22 mouse cellular contexts compared by ENCODE assay signal in genomic region chr4:135057286-135057685, GRCm38 (mm10).
DNase-seq lines count a peak whose midpoint lies in the region; ATAC-seq lines count a peak whose summit lies in the region.
"Had no signal": no experiment of that assay in that cellular context is flagged by ENCODE, and none has a peak within 500 bp of the region (broad histone marks: within the 10 kb centered on the region; RNA-seq: fewer than 3 reads in every experiment).

No protein-coding gene starts in this region.

- peak; percentile 53 for DNase-seq in gastrocnemius, adult 18-20 months (ENCODE audit: low spot score)
- no peak for DNase-seq in gastrocnemius, postnatal 14 days
- peak; percentile 17 to 31 for DNase-seq in gastrocnemius, adult 8-10 months (ENCODE audit: low spot score in 2 of 2)
- no peak for DNase-seq in gastrocnemius, postnatal 4 days (ENCODE audit: low spot score in 2 of 2)
- DNase-seq: adrenal gland, adult 8-10 months; adrenal gland, postnatal 36 days; B cell, adult 2 months; cerebellum, adult 11-12 months; cerebellum, adult 2 months; cerebellum, adult 9-10 months; cerebellum, postnatal 10 days; cerebellum, postnatal 25 days had no signal

- H3K4me3 ChIP-seq in megakaryocyte, embryonic 14.5 days (replicated peaks): peak overlapping the region; percentile 21
- H3K4me3 ChIP-seq: embryonic facial prominence, embryonic 10.5 days; embryonic facial prominence, embryonic 12.5 days; forebrain, embryonic 13.5 days; forebrain, embryonic 15.5 days had no signal

- H3K36me3 ChIP-seq in megakaryocyte, embryonic 14.5 days (replicated peaks; ENCODE audit: low read length): peaks cover 16% of the 10 kb centered on the region
- H3K36me3 ChIP-seq: embryonic facial prominence, embryonic 10.5 days; embryonic facial prominence, embryonic 12.5 days; forebrain, embryonic 15.5 days; G1E had no signal

- peaks cover 92% of the 10 kb centered on the region for H3K4me1 ChIP-seq in megakaryocyte, embryonic 14.5 days
- H3K4me1 ChIP-seq: embryonic facial prominence, embryonic 12.5 days; forebrain, embryonic 13.5 days; forebrain, embryonic 15.5 days had no signal

- no peak for ATAC-seq in megakaryocyte, adult 5-6 weeks (ENCODE audit: poor library complexity, severe bottlenecking)
- ATAC-seq: activated CD4-positive, CD25-positive, alpha-beta regulatory T cell, adult 4 months; CD4-positive, CD25-positive, alpha-beta regulatory T cell, adult 4 months; forebrain, embryonic 13.5 days; forebrain, embryonic 15.5 days; Patski had no signal

- intact Hi-C loops in gastrocnemius, postnatal 14 days (cut with DNase I; ENCODE audit: low total_unique reads): no loop called here

- H3K9me3 ChIP-seq in megakaryocyte, embryonic 14.5 days: peaks cover 11% of the 10 kb centered on the region
- H3K9me3 ChIP-seq: embryonic facial prominence, embryonic 12.5 days; forebrain, embryonic 15.5 days had no signal

- no peaks in the 10 kb centered on the region for H3K27me3 ChIP-seq in megakaryocyte, embryonic 14.5 days (replicated peaks)
- H3K27me3 ChIP-seq: forebrain, embryonic 13.5 days; forebrain, embryonic 15.5 days; Patski had no signal

Comparison
In these comparisons a context has a peak if more than half of its experiments do, and no peak if none do; other contexts are left out.
1. DNase-seq: peak in gastrocnemius, adult 18-20 months (single experiment) and gastrocnemius, adult 8-10 months (2 of 2); none in gastrocnemius, postnatal 14 days (single experiment) and gastrocnemius, postnatal 4 days (0 of 2).